Mouse (Mus musculus): ENCODE data around the gene Scgb2b7. TPM values are rescaled to one million over a fixed set of nuclear protein-coding genes. Genes with fewer than 3 reads are reported as not detected.
"Not testable (repeated sequence)": the region's sequence is repeated elsewhere in the genome, so short reads cannot be mapped to it uniquely, and the experiment has no call there.

The Scgb2b7 gene
- not detected for total RNA-seq (2021)

DNA sequence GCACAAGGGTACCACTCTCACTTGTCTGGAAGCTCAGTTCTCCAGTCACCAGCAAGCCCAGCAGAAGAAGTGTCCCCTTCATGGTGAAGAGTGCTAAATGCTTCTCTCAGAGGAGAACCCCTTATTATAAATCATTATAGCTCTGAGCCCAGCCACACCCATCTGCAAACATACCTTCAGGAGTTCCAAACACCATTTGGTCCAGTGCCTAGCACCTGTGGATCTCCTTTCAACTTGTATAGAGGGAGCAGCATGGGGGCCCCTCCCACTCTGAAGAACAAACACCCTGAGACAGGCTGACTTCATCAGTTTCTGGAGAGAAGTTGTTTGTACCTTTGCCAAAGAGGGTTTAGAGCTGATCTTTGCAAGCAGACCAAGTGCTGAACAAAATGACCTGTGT, at the start of gene Scgb2b7:
Scgb2b7 (minus strand) TSS at position 101 of the 400 bp plus-strand sequence.
- intact Hi-C loops (cut with DNase I); DNase-seq: not testable (repeated sequence)

DNA sequence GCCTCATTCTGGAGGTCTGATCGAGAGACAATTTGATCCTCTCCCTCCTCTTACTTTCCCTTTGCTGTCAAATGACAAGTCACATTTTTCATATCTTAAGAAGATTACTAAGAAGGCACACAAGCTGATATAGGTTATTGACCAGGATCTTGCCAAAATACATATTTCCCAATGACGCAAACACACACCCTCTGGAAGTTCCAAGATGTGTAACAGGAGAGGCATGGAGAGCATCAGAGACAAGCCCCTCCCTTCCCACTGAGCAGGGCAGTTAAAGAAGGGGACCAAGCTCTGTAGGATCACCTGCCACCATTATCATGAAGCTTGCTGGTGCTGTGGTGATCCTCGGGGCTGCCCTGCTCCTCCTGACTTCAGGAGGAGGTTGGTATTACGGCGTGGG, 6.8 kb upstream of the Scgb2b7 start, which contains the start of gene Scgb1b7:
Scgb1b7 (plus strand) TSS at position 301 of the 400 bp plus-strand sequence.
- intact Hi-C loops (cut with DNase I); DNase-seq: not testable (repeated sequence)

Other genes starting within 250 kb of the Scgb2b7 start
- gene Scgb1b7, start 6.9 kb upstream of the Scgb2b7 start, total RNA-seq (2021), result not detected